Mouse (Mus musculus): ENCODE results near the gene Maff.

Gene Maff

GRCm38 (mm10) chr15:79346051-79346793 is at the start of gene Maff:
Gene Maff, plus strand, starts transcription at chr15:79346621.
- no peak for DNase-seq (ENCODE audit: low read depth, low spot score)

- no peak for DNase-seq (ENCODE audit: low read depth, low spot score)
Measured at GRCm38 (mm10) chr15:79298553-79298952, 47.9 kb upstream of the Maff start.

GRCm38 (mm10) chr15:79299563-79300155 is 46.8 kb upstream of the Maff start:
- no peak for DNase-seq (ENCODE audit: low read depth, low spot score)

GRCm38 (mm10) chr15:79303725-79304124 is 42.7 kb upstream of the Maff start:
- no peak for DNase-seq (ENCODE audit: low read depth, low spot score)

DNA sequence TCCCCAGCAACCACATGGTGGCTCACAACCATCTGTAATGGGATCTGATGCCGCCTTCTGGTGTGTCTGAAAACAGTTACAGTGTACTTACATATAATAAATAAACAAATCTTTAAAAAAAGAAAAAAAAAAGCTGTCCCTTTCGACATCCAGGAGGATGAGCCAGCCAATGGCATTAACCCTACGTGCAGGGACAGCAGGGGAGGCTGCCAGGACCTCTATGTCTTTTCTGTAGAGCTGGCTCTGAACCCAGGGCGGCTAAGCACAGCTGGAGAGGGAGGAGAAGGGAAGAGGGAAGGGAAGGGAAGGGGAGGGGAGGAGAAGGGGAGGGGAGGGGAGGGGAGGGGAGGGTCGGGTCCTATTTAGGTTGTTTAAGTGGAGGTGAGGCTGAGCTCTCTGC is 41.6 kb upstream of the Maff start:
- no peak for DNase-seq (ENCODE audit: low read depth, low spot score)

DNA sequence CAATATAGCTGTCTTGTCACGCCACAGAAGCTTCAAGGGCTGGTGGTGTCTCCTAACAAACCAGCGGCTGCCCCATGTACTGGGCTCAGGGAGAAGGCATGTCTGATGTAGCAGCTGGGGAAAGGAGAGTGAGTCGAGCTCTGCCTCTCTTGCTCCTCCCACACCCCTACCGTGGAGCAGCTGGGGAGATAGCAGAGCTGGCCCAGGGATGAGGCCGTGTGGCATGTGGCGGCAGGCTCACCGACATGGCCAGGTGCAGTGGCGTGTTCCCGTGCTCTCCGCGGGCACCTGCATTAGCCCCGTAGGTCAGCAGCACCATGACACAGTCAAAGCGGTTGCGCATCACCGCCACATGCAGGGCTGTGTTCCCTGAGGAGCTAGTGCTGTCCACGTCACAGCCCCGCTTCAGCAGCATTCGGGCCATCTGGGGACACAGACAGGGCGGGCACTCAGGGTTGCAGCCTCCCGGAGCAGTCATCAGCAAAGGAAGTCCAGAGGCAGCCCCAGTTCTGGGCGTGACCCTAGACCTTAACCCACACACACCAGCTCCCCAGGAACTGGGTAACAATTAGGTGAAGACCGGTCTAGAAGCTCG is 40.3 kb upstream of the Maff start:
- no peak for DNase-seq (ENCODE audit: low read depth, low spot score)

GRCm38 (mm10) chr15:79307861-79308260 is 38.6 kb upstream of the Maff start:
- DNase-seq (ENCODE audit: low read depth, low spot score): no peak

DNA sequence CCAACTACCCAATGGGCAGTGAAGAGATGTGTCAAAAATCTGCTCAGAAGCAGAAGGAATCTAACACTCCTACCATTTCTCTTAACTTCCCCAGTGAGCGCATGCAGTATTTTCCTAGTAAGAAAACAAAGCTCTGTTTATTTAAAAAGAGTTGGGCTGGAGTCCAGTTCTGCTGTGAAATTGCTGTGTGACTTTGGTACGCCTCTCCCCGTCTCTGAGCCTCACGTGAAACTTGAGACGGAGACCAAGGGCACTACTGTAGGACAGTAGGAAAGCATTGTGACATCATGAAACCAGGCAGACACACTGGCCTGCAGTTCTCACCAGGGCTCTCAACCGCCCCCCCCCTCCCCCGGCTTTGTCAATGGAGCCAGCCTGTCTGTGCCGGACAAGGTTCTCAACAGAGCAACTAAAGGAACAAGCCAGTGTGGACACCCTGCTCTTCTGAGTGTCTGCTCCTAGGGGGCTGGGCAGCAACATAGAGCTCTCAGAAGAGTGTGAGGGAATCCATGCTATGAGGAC is 32.5 kb upstream of the Maff start:
- no peak for DNase-seq (ENCODE audit: low read depth, low spot score)

DNA sequence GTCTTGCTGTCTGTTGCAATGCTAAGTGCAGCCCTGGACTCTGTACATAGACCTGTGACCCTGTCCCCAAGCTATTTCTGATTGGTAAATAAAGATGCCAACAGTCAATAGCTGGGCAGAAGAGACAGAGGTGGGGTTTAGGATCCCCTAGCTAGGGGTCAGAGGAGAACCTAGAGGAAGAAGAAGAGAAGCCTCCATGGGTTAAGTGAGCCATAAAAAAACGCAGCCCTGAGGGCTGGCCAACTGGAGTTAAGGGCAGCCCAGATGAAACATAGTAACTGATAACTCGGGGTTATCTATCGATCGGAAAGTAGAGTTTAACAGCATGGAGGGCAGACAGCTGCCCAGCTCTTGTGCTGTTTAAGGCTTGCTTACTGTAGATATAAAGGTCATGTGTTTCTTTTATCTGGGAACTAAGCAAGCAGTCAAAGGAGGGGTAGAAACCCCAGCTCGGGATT is 24.7 kb upstream of the Maff start:
- DNase-seq (ENCODE audit: low read depth, low spot score): no peak

DNA sequence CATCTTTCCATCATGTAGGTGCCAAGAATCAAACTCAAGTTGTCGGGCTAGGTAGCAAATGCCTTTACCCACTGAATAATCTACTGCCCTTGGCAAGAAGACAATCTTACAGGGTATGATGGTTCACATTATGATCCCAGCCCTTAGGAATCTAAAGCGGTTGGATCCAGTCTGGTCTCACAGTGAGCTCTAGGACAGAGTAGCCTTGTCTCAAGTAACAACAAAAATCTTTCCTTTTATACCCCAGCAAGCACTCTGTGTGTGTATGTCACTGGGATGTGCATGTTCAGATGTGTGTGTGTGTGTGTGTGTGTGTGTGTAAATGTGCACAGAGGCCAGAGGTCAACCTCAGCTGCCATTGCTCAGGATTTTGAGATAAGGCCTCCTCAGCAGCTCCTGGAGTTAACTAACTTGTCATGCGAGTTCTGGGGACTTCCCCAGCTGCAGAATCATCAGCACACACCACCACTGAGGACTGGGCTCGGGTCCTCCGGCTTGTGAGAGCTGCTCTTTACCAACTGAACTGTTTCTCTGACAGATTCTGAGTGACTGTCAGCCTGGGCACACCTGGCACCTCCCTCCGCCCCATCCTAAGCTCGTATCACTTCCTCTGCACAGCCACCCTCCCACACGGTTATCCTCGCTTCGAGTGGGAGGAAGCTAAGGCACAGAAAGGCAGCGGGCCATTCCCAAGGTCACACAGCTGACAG is 24.0 kb upstream of the Maff start:
- no peak for DNase-seq (ENCODE audit: low read depth, low spot score)

DNA sequence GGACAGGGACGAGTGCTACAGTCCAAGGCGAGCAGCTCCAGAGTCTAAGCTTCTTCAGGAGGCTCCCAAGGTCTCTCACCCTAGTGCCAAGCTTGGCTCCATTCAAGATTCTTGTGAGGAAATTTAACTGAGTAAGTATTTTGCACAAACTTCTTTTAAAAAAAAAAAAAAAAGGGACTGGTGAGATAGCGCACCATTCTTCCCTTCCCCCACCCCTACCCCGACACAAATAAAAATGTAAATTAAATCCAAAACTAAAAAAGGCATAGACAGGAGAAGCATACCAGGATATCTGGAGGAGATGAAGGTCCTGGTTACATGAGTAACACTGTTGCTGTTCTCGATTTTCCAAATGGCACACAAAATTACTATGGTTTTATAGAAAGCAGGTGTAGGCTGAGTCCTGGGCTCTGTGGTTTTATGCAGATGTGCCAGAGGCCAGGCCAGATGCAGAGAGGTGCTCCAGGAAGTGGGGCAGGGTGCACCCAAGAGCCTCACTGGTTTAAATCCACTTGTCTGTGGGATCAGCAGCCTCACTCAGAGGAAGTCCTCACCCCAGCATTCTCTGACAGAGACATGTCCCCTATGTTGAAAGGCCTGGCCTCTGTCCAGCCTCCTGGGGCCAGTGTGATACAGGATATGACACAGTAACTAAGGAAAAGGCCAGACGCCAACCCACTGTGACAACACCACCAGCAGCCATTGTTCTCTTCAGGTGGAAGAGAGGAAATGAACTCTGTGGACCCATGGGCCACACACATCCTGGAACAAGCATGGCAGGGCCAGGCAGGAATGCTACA is 23.2 kb upstream of the Maff start:
- no peak for DNase-seq (ENCODE audit: low read depth, low spot score)

DNA sequence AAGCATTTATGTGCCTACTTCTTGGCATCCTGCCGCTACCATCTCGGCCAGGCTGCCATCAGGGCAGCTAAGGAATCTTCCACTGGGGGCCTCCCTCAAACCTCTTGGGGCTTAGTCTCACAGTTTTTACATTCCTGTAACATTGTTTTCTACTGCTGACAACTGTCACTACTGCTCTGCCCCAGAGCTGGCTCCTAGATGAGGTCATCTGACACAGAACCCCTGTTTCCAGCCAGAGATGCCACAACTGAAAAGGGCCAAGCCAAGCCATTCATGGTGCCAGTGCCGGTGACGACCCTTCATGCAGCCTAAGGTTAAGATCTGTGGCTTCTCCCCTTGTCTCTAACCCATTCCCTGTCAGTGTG is 22.6 kb upstream of the Maff start:
- no peak for DNase-seq (ENCODE audit: low read depth, low spot score)

GRCm38 (mm10) chr15:79324373-79324772 is 22.0 kb upstream of the Maff start:
- DNase-seq (ENCODE audit: low read depth, low spot score): no peak

- DNase-seq (ENCODE audit: low read depth, low spot score): no peak
Measured at GRCm38 (mm10) chr15:79325742-79326141, 20.7 kb upstream of the Maff start.

GRCm38 (mm10) chr15:79326264-79326663 is 20.2 kb upstream of the Maff start:
- DNase-seq (ENCODE audit: low read depth, low spot score): no peak

DNA sequence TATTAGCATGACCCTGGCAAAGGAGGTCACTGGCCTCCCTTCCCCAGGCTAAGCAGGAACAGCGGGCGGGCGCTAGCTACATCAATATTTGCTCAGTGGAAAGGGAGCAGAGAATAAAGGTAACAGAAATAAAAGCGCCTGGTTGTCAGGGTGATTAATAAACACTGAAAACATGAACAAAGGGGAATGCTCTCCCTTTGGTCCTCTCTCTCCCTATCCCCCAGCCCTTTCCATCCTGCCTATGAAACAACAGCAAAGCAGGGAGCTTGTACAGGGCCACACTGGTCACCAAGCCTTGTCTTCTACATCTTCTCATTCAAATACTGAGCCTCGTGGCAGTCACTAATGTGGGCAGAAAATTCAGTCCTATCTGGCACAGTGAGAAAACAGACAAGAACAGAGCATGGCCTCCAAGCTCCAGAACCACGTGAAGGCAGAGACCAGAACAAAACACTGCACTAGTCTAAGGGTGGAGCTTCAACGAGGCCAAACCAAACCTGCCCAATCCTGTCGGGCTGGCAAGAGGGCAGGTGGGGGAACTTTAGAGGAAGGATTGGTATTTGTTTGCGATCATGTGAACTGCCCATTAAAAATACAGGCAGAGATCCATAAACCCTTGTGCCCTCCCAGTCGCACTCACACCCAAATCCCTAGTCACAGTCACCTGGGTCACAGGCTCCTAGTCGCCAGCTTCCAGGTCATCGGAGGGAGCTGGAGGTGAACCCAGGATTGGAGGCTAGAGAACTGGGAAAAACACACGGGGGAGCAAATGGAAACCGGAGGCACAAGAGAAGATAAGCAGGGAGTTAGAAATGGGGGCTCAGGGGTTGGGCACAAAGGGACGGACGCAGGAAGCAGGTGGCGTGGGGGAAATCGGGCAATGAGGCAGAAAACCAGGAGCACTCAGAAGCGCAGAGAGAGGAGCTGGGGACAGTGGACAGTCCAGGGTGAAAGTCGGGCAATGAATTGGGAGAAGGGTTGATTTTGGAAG is 19.2 kb upstream of the Maff start:
- peak; percentile 56 for DNase-seq (ENCODE audit: low read depth, low spot score)

DNA sequence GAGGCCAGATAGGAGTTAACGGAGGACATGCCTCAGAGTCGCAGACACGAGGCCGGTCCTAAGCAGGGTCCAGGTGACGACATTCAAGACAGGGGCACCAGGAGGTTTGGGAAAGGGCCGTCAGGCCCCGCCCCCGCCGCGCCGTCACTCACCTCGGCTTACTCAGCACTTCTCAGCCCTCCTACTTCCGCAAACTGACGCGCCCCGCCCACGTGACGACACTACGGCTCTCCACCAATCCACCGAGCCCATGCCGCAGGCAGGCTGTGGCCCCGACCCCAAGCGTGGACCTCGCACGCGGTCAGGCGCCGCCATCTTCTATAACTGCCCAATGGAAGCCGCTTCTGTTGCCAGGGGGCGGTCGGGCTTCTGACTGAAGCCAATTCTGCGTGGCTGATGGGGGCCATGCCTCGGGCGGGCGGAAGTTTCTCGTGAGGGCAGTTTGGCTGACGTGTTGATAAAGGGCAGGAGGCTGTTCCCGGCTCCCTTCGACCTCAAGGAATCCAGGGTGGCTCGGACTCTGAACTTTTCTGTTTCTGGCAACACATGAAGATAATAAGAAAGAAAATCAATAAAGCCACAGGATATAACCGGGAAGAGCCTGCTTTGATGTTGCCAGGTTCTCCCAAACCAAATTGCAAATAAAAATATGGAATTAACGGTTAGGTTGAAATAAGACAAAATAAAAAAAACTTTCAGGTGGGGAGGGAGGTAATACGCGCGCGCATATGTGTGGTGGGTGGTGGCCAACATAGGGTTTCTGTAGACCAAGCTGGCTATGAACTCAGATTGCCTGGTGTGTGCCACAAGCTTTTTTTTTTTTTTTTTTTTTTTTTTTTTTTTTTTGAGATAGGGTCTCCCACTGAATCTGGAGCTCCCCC is 18.1 kb upstream of the Maff start, which contains the start of gene Pla2g6:
Pla2g6 (minus strand) TSS at position 333 of the 881 bp plus-strand sequence.
- peak; percentile 99 for DNase-seq (ENCODE audit: low read depth, low spot score)

- DNase-seq (ENCODE audit: low read depth, low spot score): no peak
Measured at GRCm38 (mm10) chr15:79328939-79329275, 17.5 kb upstream of the Maff start.

- no peak for DNase-seq (ENCODE audit: low read depth, low spot score)
Measured at GRCm38 (mm10) chr15:79329346-79329978, 17.0 kb upstream of the Maff start.

All from forelimb bud, embryonic 11.5 days (tissue).